Mouse (Mus musculus): ENCODE results near the gene Mtmr12.

DNA sequence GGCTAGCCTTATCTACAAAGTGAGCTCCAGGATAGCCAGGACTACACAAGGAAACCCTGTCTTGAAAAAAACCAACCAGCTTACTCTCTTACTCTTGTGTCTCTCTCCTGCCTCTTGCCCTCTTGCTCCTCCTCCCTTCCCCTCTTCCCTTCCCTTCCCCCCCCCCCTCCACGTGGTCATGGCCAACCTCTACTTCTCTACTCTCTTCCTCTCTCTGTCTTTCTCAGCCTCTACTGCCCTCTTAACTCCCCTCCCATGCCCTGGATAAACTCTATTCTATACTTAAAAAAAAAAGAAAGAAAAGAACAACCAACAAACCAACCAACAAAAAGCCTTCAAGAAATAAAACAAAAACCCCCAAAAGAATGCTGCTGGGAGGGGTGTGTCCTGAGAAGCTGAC, 30.7 kb downstream of the Mtmr12 start:
- TF ChIP-seq CTCF (IDR thresholded peaks at IDR 0.05; ENCODE audit: control insufficient read depth, insufficient read depth, low read length) (no peak), POLR2A (IDR thresholded peaks at IDR 0.05; ENCODE audit: borderline replicate concordance, control insufficient read depth, low read depth, low read length) (no peak)

Data from bone marrow, adult 2 months (tissue).